Mouse (Mus musculus): ENCODE results near the gene Gm5346. TPM values are rescaled to one million over a fixed set of nuclear protein-coding genes. Genes with fewer than 3 reads are reported as not detected.
"Not testable (repeated sequence)": the region's sequence is repeated elsewhere in the genome, so short reads cannot be mapped to it uniquely, and the experiment has no call there.

The Gm5346 gene
- polyA plus RNA-seq (2016; fragmentation: Nextera tagmentation; extraction: Ambion mirVana): not detected in 2 replicates

DNA sequence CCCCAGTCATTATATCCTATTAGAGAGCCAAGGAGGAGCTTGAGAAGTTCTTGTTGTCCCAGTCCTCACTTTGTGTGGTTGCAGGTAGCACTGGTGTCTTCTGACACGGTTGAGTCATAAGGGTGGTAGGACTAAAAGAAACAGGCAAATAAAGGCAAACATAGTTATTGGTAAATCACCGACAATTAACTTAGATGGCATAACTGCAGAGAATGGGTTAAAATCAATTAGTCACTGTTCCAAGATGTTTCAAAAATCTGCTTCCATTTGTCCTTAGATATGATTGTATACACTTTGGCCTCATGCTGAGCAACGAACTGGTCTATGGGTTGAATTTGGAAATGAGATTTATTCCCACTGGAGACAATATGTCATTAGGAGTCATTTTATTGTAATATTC, at the start of gene Gm5346:
TSS of gene Gm5346 (minus strand) at position 101 of the 400 bp plus-strand sequence.
- Histone ChIP-seq H3K36me3 (replicated peaks) (no peaks in the 10 kb centered on the region), H3K27me3 (ENCODE audit: poor library complexity, severe bottlenecking) (no peaks in the 10 kb centered on the region), H3K27ac (no peak within 1 kb of the TSS), H3K9me3 (no peaks in the 10 kb centered on the region), H3K4me3 (no peak within 1 kb of the TSS), H3K4me1 (no peaks in the 10 kb centered on the region)
- 88% methylated on average over 3 of the region's 3 CpGs for WGBS
- DNase-seq (ENCODE audit: extremely low spot score, low spot score): no peak

DNA sequence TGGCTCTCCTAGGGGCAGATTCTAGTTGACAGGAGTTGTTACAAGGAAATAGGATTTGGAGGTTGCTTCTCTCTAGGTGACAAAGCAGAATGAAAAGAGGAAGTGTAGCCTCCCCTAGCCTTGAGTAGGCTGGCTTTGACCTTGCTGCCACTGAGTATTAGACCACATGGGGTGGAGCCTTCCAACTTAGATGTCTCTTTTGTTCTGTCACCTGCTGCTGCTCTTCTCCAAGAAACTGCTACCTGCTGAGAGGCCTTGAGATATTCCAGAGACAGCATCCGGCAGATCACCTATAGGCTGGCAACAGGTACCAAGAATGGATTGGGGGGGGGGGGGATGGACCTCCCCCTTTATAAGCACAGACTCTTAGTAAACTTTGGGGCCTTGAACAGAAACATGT, 11.0 kb downstream of the Gm5346 start:
- Histone ChIP-seq H3K4me1 (no peaks in the 10 kb centered on the region), H3K4me3 (no peak overlapping the region), H3K36me3 (replicated peaks) (no peaks in the 10 kb centered on the region), H3K9me3 (no peaks in the 10 kb centered on the region), H3K27me3 (ENCODE audit: poor library complexity, severe bottlenecking) (no peaks in the 10 kb centered on the region), H3K27ac (no peak overlapping the region)
- no peak for DNase-seq (ENCODE audit: extremely low spot score, low spot score)
- 91% methylated on average over 1 of the region's 1 CpGs for WGBS

DNA sequence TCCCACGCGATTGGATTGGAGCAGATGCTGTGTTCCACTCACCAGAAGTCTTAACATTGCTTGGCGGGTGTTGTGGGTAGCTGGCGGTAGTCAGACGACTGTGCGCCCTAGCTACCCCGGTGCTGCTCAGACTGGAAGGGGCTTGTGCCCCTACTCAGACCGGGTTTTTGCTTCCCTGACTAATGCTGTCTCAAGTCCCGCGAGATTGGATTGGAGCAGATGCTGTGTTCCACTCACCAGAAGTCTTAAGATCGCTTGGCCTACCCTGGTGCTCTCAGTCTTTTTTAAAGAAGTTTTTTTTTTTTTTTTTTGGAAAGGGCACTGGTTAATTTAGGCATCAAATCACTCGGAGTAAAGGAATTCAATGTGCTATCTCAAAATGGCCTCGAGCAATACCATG, 23.4 kb downstream of the Gm5346 start:
- not testable (repeated sequence) for H3K9me3 ChIP-seq; H3K4me3 ChIP-seq; H3K27ac ChIP-seq; H3K4me1 ChIP-seq; H3K36me3 ChIP-seq (replicated peaks); DNase-seq (ENCODE audit: extremely low spot score, low spot score); H3K27me3 ChIP-seq (ENCODE audit: poor library complexity, severe bottlenecking)
- 85% methylated on average over 13 of the region's 13 CpGs for WGBS

DNA sequence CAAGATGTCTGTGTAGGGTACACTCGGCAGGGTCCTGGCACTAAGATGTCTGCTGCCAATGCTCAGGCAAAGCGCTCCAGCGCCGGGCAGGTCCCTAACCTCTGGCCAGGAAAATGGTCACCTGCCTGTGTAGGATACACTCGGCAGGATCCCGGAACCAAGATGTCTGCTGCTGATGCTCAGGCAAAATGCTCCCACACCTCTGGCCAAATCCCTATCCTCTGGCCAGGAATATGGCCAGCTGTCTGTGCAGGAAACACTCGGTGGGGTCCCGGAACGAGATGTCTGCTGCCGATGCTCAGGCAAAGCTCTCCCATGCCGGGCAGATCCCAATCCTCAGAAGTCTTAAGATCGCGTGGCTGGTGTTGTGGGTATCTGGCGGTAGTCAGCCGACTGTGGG, 23.9 kb downstream of the Gm5346 start:
- 92% methylated on average over 15 of the region's 15 CpGs for WGBS

DNA sequence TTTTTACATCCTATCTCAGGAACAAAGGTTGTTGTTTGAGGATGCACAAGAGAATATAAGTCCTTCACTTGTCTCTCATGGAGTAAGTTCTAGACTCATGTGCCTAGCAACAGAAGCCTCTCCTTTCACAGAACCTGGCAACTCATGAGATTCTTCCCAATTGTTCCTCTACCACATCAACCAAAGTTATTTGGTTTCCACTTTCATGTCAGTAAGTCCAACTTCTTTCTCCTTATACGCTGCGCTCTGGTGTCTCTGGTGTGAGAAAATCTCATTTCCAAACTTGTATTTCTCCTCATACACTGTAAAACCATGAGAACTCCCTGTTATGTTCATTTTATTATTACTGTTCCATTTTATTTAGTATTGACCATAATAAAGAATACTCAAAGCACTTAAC, 50.5 kb downstream of the Gm5346 start, which contains the start of gene Adam26a:
TSS of gene Adam26a (minus strand) at position 101 of the 400 bp plus-strand sequence.
- not testable (repeated sequence) for H3K36me3 ChIP-seq (replicated peaks); H3K9me3 ChIP-seq; DNase-seq (ENCODE audit: extremely low spot score, low spot score); H3K4me1 ChIP-seq; H3K27me3 ChIP-seq (ENCODE audit: poor library complexity, severe bottlenecking); H3K27ac ChIP-seq; H3K4me3 ChIP-seq
- WGBS: 94% methylated on average over 2 of the region's 2 CpGs

More for the DNA sequence above, 23.9 kb downstream of the Gm5346 start:
- not testable (repeated sequence) for H3K36me3 ChIP-seq (replicated peaks); H3K27me3 ChIP-seq (ENCODE audit: poor library complexity, severe bottlenecking); H3K9me3 ChIP-seq; H3K27ac ChIP-seq; DNase-seq (ENCODE audit: extremely low spot score, low spot score); H3K4me3 ChIP-seq; H3K4me1 ChIP-seq

Other genes starting within 250 kb of the Gm5346 start
- not detected in 2 replicates for gene Adam26b, start 99.2 kb downstream of the Gm5346 start, polyA plus RNA-seq (2016; fragmentation: Nextera tagmentation; extraction: Ambion mirVana)
- gene Adam26a, start 50.6 kb downstream of the Gm5346 start, polyA plus RNA-seq (2016; fragmentation: Nextera tagmentation; extraction: Ambion mirVana): not detected in 2 replicates
- gene Adam34, start 82.8 kb upstream of the Gm5346 start, polyA plus RNA-seq (2016; fragmentation: Nextera tagmentation; extraction: Ambion mirVana): not detected in 2 replicates